Mouse (Mus musculus): ENCODE measurements around the gene Mthfsd. TPM values are rescaled to one million over a fixed set of nuclear protein-coding genes. Genes with fewer than 3 reads are reported as not detected.
A peak's percentile ranks its signal among the peaks of the same experiment; 100 is the strongest.

Mthfsd gene
- total RNA-seq, 2 experiments from 2014 or later, result 13.2 to 14.2 TPM

DNA sequence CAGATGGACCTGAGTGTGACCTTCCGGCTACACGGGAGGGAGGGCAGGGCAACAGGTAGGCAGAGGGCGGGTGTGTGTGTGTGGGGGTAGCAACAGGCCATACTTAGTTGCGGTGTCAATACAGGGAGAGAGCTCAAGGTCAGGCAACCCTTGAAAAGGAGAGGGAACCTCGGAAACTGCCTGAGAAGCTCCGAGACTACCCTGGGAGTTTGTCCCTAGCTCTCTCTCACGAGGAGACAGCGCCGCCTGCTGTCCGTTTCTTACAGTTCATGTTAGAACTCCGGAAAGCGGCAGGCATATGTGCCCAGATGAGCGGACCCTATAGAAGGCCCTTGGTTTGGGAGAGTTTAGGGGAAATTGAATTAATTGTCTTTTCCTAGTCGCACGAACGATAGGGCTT, 15.6 kb downstream of the Mthfsd start:
- intact Hi-C loops (cut with DNase I), result loop anchor here (1.0 to 5.0 kb wide), 4 partner anchors 122 to 410 kb away; no protein-coding TSS in a partner anchor
- DNase-seq (ENCODE audit: low spot score), result peak; percentile 43

DNA sequence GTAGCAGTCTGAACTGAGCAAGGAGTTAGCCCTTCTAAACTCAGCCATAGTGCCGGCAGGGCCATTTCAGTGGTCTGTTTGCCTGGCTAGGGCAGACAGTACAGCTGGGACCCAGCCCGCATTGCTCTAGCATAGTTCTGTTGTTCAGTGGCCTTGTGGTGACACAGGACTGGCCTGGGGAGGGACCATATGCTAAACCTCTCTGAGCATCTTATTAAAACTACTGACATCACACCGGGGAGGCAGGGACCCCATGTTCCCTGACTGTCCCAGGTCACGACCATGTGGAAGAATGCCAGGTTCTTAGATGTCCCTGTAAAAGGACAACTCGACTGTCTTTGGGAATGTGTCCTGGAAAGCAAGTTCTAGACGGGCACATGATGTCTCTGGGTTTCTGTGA, 16.1 kb downstream of the Mthfsd start:
- intact Hi-C loops (cut with DNase I), result loop anchor here (1.0 to 5.0 kb wide), 4 partner anchors 122 to 410 kb away; no protein-coding TSS in a partner anchor
- DNase-seq (ENCODE audit: low spot score), result no peak

DNA sequence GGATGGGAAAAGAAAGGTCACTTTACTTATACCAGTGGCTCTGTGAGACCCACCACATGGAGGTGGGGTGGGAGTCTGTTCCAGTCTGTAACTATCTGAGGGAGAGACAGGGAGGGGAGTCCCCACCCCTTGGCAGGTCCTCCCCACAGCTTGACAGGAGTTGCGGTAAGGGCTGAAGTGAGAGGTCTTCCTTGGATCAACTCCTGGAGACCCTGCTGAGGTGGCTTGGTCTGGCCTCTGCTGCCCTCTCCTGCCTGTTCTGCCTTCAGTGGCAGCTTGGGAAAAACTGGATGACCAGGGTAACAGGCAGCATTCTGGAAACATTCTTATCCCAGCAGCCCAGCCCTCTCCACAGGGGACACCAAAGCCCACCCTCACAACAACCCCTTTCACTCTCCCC, 17.5 kb downstream of the Mthfsd start:
- intact Hi-C loops (cut with DNase I), result loop anchor here (5.0 kb wide), 1 partner anchor 408 kb away; no protein-coding TSS in a partner anchor
- DNase-seq (ENCODE audit: low spot score), result no peak

DNA sequence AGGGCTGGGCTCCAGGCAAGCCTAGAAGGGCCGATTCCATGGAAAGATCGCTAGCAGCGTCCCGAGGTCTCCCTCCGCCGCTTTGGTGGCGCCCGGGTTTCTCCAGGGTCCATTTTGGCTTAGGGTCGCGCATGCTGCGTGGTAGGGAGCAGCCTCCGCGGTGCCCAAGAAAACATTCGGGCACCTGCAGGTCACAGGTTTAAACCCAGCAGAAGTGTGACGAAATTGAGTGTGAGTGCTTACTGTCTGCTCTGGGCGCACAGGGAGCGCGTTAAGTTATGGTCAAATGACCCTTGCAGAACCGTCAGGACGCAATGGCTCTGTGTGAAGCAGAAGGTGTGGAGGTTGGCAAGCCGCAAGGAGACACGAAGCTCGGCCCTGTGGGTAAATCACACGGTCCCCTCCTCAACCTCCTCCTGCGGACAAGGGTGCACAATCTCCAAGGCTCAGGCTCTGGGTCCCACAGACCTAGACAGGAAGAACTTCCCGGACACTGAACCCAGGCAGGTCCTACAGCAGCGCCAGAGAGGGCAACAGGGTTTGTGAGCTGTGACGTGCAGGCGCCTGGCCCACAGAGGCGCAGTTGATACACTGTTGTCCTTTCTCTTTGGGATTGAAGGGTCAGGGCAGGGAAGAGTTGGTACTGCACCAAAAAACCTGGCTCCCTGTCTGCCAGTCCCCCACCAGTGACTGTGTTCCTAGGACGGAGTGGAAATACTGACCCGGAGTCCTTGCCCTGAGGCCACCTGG, 18.4 kb downstream of the Mthfsd start:
- intact Hi-C loops (cut with DNase I), result loop anchor here (5.0 kb wide), 1 partner anchor 408 kb away; no protein-coding TSS in a partner anchor
- DNase-seq (ENCODE audit: low spot score), result no peak

DNA sequence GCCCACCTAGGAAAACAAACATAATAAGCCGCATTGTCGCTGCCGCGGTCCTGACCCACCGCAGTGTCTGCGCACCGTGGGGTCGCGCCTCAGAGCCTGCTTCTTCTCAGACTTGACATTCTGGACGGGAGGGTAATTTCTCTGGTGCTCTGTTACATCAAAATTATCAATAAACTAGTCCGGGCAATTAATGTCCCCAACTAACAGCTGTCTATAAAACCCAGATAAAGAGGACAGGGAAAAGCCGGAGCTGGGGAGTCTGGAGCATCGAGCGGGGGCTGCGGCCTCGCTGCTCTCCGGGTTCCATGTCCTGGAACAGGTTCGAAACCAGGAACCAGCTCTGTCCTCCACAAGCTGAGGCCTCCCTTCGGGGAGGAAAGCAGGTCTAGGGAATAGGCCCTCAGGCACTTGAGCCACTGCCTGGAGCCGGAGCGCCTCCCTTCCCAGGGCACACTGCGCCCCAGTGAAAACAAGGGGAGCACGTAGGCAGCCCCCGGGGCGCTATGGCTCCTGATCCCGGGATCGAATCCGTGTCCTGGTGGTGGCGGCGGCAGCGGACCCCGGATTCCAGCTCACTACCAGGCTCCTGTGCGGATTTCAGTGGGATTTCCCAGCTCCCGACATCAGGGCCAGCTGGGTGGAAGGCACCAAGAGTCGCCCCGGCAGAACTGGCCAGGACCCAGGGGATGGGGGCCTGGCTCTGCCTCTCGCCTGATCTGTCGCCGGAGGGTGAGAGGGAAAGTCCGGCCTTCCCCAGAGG, 19.1 kb downstream of the Mthfsd start:
- DNase-seq (ENCODE audit: low spot score), result no peak
- intact Hi-C loops (cut with DNase I), result no loop called here

DNA sequence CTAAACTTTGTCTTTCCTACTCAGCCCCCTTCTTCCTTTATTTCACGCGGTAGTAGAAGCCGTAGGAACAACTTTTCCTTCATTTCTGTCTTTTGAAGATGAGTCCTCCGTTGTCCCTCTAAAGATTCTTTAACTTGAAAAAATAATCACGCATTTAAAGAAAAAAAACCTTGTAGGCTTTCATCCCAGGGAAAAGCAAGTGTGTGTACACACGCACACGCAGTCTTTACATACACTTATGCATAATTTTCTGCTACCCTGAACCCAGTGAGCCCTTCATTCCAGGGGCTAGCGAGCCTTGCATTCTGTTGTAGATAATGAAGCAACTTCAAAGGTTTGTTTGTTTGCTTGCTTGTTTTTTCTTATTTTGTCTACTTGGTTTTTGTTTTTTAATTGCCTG, 19.9 kb downstream of the Mthfsd start:
- DNase-seq (ENCODE audit: low spot score), result no peak
- intact Hi-C loops (cut with DNase I), result no loop called here

DNA sequence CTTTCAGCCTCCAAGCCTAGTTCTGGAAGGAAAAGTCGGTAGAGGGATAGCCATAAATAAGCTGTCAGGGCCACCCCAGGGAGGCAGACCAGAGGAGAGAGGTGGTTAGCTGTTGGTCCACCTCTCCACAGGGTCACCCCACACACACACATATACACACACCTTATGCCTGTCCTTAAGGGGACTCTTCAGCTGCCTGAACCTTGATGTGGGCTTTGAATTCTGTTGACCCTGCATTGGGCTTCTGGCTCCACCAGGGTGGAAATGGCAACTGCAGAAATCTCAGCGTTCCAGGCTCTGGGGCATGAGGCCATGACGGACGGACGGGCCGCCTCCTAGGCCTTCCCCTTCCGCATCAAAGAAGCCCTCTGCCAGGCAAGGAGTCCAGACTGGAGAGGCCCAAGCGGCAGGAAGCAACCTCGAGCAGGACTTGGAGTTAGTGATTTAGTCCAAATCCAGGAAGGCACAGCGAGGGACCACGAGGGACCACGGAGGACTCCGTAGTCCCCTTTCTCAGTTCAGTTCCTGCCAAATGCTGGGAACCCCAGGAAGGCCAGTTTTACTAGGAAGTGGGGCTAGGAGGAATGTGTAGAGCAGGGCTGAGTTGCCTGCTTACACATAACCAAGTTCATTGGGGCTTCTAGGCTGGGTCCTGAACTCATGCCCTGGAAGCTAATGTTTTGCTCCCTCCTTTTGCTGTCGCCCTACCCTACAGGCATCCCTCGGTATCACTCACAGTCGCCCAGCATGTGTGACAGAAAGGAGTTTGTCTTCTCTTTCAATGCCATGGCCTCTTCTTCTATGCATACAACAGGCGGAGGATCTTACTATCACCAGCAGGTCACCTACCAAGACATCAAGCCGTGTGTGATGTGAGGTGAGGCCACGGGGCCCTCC, 21.9 kb downstream of the Mthfsd start:
- intact Hi-C loops (cut with DNase I), result no loop called here
- DNase-seq (ENCODE audit: low spot score), result no peak

DNA sequence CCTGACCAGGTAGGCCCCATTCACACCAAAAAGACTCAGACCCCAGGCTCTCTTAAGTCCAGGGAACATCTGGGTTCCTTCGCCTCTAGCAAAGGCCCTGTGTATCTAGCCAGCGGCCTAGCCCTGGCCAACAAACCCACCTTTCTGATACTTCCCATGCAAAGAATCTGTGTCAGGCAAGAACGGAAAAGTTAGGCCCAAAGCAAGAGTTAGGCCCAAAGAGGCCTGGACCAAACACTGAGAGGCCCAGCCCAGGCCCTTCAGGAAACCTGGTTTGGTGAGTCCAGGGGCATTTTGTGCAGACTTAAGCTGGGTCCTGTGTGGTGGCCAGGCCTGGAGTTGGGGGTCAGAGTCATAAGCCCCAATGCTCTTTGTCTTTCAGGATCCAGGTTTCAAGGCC, 22.6 kb downstream of the Mthfsd start:
- DNase-seq (ENCODE audit: low spot score), result no peak

DNA sequence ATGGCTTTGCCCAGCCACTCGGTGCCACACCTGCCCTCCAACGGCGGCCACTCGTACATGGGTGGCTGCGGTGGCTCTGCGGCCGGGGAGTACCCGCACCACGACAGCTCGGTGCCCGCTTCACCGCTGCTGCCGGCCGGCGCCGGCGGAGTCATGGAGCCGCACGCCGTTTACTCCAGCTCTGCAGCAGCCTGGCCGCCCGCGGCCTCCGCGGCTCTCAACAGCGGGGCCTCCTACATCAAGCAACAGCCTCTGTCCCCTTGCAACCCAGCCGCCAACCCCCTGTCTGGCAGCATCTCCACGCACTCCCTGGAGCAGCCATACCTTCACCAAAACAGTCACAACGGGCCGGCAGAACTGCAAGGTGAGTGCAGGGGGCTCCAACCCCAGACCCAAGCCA, 23.2 kb downstream of the Mthfsd start:
- DNase-seq (ENCODE audit: low spot score), result no peak
- intact Hi-C loops (cut with DNase I), result no loop called here

More for the DNA sequence above, 22.6 kb downstream of the Mthfsd start:
- intact Hi-C loops (cut with DNase I), result no loop called here

DNA sequence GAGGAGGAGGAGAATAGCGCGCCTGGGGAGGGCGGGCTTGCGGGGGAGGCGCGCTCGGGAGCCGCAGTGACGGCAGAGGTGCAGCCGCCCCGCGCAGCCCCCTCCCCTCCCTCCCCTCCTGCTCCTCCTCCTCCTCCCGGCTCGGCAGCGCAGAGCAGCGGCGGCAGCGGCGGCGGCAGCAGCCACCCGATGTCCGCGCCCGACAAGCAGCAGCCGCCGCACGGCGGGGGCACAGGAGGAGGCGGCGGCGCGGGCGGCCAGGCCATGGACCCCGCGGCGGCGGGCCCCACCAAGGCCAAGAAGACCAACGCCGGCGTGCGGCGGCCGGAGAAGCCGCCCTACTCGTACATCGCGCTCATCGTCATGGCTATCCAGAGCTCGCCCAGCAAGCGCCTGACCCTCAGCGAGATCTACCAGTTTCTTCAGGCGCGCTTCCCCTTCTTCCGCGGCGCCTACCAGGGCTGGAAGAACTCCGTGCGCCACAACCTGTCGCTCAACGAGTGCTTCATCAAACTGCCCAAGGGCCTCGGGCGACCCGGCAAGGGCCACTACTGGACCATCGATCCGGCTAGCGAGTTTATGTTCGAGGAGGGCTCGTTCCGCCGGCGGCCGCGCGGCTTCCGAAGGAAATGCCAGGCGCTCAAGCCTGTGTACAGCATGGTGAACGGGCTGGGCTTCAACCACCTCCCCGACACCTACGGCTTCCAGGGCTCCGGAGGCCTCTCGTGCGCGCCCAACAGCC, 23.8 kb downstream of the Mthfsd start, which contains the start of gene Foxf1:
Gene Foxf1, plus strand, starts transcription at position 177 of the 742 bp plus-strand sequence.
- intact Hi-C loops (cut with DNase I), result no loop called here
- no peak for DNase-seq (ENCODE audit: low spot score)

DNA sequence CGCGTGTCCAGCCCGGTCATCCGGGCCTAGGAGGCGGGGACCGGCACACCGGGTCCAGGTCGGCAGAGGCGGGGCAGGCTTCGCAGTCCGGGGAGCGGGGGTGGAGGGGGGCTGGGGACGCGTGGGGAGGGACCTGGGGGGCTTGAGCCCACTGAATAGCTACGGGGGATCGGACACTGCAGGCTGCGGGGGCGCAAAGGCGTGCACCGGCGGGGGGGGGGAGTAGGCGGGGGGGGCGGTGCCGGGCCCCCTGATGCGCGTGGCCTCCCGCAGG, 24.3 kb downstream of the Mthfsd start:
- intact Hi-C loops (cut with DNase I), result no loop called here
- no peak for DNase-seq (ENCODE audit: low spot score)

DNA sequence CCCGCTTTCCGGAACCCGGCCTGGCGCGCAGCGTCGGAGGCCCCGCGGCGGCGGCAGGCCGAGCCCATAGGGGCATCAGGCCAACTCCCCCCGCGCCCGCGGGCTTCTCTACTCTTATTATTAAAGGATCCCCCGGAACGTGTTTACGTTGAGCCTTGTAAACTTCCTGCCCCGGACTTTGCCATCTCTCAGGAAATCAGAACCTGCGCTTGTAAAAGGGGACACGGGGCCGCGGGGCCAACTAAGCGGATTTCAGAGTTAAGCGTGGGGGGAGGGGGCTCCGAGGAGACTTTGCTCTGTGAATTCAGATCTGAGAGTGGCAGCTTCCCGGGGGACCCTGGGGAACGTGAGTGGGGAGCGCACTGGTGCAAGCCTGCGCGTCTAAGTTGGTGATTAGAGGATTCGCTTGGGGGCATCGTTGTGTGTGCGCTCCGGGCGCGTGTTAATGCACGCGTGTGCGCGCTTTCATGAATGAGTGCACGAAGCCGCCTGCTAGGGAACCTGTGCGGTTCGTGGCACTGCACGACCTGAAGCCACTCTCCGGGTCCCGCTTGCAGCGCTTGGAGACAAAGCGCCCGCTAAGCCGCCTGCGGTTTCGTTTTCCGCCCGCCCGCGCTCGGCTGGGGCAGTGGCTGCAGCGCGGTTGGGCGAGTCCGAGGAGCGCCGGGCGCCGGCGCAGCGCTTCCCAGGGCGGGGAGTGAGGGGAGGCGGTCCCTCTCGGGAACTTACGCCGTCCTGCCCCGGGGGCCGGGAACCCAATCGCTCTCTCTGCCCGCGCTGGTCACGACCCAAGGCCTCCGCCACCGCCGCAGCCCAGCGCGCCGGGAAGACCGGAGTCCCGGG, 24.9 kb downstream of the Mthfsd start:
- peak; percentile 57 for DNase-seq (ENCODE audit: low spot score)
- intact Hi-C loops (cut with DNase I), result no loop called here

DNA sequence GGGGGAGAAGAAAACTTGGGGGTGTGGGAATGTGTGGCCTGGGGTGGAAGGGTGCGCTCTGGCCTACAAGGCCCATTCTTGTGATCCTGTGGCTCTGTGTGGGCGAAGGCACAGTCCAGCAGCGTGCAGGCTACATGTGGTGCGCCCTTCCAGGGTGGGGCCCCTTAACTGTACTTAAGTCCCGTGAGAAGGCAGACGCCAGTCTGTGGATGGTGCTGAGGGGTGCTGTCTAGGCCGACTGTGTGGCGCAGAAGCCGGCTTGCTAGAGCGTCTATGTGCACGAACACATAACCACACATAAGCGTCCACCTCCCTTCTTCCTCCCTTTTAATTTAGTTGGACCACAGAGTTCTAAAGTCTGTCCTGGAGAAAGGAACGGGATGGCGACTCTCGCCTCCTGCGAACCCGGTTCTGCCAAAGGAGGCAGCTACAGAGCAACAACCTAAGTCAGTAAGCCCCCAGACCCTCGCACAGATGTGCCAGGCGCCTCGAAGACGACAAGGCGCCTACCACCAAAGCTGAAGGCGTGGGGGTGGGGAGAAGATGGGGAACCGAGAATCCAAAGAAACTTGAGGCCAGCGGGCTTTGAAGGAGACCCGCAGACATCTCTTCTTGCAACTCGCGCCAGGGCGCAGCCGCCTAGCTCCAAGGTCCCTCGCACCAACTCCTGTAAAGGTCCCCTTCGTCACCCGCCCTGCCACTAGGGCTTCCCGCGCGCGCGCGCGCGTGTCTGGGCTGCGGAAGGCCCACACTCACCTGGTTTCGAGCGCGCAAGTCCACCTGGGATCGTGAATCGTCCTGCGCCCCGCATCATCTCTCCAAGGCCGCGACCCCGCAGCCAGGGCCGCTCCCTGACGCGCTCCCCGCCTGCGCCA, 25.7 kb downstream of the Mthfsd start:
- intact Hi-C loops (cut with DNase I), result no loop called here
- DNase-seq (ENCODE audit: low spot score), result no peak

DNA sequence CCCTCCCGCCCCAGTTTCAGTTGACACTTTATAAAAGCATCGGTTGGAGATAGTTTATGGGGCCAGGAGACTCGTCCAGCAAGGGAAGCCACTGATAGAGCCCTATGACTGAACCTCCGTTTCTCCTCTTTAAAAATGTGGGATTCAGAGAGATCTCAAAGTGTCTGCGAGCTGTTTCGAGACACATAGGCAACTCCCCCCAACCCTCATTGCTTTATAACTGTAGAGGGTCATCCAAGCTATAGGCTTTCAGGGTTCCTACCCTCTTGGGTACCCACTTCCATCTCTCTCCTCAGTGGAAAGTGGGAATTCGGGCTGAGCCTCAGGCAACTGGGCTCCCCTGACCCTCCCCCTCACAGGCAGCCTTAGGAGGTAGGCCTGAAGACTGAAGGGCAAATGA, 26.8 kb downstream of the Mthfsd start:
- intact Hi-C loops (cut with DNase I), result no loop called here

DNA sequence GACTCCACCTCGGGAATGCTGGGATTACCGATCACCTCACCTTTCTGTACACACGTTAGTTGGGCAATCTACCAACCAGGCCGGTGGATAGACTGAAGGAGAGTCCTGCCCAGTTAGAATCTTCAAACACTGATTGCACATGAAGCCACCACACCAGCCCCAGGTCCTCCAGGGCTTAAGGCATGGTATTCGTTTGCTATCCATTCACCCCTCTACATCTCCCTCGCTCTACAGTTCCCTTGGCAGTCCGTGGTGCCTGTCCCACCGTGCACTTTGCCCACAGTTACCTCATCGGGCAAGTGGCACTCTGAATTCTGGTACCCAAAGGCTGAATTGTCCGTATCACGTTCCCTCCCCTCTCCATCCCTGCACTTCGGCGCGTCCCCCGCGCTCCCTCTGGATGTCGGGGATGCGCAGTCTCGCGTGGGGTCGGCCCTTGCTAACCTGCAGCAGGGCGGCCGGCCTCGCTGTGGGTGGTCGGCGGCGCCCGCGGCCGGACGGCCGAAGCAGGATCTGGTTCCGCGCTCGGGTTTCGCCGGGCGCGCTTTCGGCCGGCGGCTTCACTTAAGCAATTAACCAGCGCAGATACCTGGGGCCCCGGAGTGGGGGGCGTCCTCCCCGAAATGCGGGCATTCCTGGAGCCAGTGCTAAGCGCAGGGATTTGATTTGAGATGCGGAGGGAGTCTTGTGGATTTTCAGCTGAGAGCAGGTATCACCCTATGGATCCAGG, 27.7 kb downstream of the Mthfsd start:
- no peak for DNase-seq (ENCODE audit: low spot score)
- intact Hi-C loops (cut with DNase I), result no loop called here

More for the DNA sequence above, 26.8 kb downstream of the Mthfsd start:
- DNase-seq (ENCODE audit: low spot score), result no peak

DNA sequence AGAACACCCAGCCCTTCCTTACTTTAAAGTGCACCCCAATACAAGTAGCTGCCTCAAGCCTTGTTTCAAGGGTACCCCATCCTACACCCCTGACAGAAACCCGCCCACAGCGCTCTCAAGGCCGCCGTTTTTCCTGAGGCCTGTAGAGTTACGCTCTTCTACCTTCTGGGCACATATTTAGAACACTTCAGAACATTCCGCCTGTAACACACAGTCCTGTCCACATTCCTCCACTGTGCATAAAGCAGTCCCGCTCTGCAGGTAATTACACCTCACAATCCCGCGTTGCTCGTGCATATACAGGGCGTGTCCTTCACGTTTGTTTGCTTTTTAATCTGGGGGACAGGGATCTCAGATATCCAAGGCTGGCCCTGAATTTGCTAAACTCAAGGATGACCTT, 28.2 kb downstream of the Mthfsd start:
- intact Hi-C loops (cut with DNase I), result no loop called here
- no peak for DNase-seq (ENCODE audit: low spot score)

DNA sequence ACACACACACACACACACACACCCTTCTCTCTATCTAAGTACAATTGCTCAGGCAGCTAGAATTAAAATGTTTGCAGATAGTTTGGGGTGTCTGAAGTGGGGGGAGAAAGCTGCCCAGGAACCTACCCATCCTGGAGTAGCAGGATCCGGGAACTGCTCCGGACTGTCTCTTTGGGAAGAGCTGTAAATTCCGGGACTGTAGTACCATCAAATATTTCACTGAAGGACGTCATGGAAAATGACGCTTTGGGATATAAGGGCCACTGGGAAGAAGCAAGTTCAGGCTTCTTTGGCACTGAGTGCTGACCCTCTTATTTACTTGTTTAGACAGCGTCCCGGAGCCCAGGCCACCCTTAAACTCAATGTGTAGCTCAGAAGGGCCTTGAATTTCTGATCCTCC, 29.0 kb downstream of the Mthfsd start:
- intact Hi-C loops (cut with DNase I), result no loop called here
- DNase-seq (ENCODE audit: low spot score), result no peak

All from heart, postnatal 25 days (tissue).